In genomic region chr14:52622184-52622583, GRCm38 (mm10) we compare ENCODE assay signal across 11 mouse cellular contexts.
A peak's percentile ranks its signal among the peaks of the same experiment; 100 is the strongest.
DNase-seq lines count a peak whose midpoint lies in the region; ATAC-seq and TF ChIP-seq lines count a peak whose summit lies in the region.
"Had no signal": no experiment of that assay in that cellular context is flagged by ENCODE, and none has a peak within 500 bp of the region (broad histone marks: within the 10 kb centered on the region; RNA-seq: fewer than 3 reads in every experiment).

No protein-coding gene starts in this region.

- no peak overlapping the region for H3K4me2 ChIP-seq in liver, postnatal 0 days (ENCODE audit: low read depth, low read length)
- H3K4me2 ChIP-seq: neural tube, embryonic 15.5 days had no signal

- H3K4me3 ChIP-seq in liver, postnatal 0 days (ENCODE audit: low read depth, low read length): no peak overlapping the region
- H3K4me3 ChIP-seq: forebrain, embryonic 10.5 days; neural tube, embryonic 15.5 days had no signal

- no peaks in the 10 kb centered on the region for H3K27me3 ChIP-seq in liver, postnatal 0 days (ENCODE audit: insufficient read depth, low read length)
- H3K27me3 ChIP-seq: neural tube, embryonic 15.5 days had no signal

- no peak overlapping the region for H3K9ac ChIP-seq in liver, postnatal 0 days (replicated peaks)
- H3K9ac ChIP-seq: neural tube, embryonic 15.5 days had no signal

- no peaks in the 10 kb centered on the region for H3K36me3 ChIP-seq in liver, postnatal 0 days (replicated peaks; ENCODE audit: insufficient read depth, low read length)
- H3K36me3 ChIP-seq: forebrain, embryonic 10.5 days; neural tube, embryonic 15.5 days had no signal

- peak; percentile 29; the same call in 1 of the 2 replicates for TF ChIP-seq CTCF in liver, postnatal 0 days (IDR thresholded peaks at IDR 0.05; ENCODE audit: low read depth)

- WGBS in liver, postnatal 0 days (ENCODE audit: insufficient replicate concordance): 26% methylated on average over 4 of the region's 4 CpGs

- no peak for ATAC-seq in liver, postnatal 0 days
- peak; percentile 23 for ATAC-seq in activated CD4-positive, CD25-positive, alpha-beta regulatory T cell, adult 4 months
- no peak for ATAC-seq in monocyte, adult 5-6 weeks (replicated peaks; ENCODE audit: insufficient number of reproducible peaks, low FRiP score, low TSS enrichment, poor library complexity, severe bottlenecking)
- ATAC-seq: lung, postnatal 0 days had no signal

- H3K27ac ChIP-seq in liver, postnatal 0 days (ENCODE audit: low read depth): no peak overlapping the region
- H3K27ac ChIP-seq: forebrain, embryonic 10.5 days; neural tube, embryonic 15.5 days had no signal

- H3K9me3 ChIP-seq in liver, postnatal 0 days (ENCODE audit: low read length): no peaks in the 10 kb centered on the region
- H3K9me3 ChIP-seq: neural tube, embryonic 15.5 days had no signal

- TF ChIP-seq EP300 in liver, postnatal 0 days (IDR thresholded peaks at IDR 0.05; ENCODE audit: low read depth): no peak

- no peaks in the 10 kb centered on the region for H3K4me1 ChIP-seq in liver, postnatal 0 days (ENCODE audit: insufficient read depth)
- H3K4me1 ChIP-seq: forebrain, embryonic 10.5 days; neural tube, embryonic 15.5 days had no signal

- DNase-seq in embryo, embryonic 10 days (ENCODE audit: low spot score): peak; percentile 6
- DNase-seq in embryo, embryonic 9.5 days (ENCODE audit: extremely low spot score): no peak
- no peak for DNase-seq in liver, postnatal 0 days
- DNase-seq in liver: no peak
- DNase-seq in thymus, postnatal 10 days (ENCODE audit: low spot score in 2 of 2): peak; percentile 15 to 44
- no peak for DNase-seq in adrenal gland, postnatal 10 days

Comparison
In these comparisons a context has a peak if more than half of its experiments do, and no peak if none do; other contexts are left out.
1. DNase-seq: peak in embryo, embryonic 10 days (single experiment) and thymus, postnatal 10 days (2 of 2); none in embryo, embryonic 9.5 days (single experiment), liver, postnatal 0 days (single experiment), liver (single experiment) and adrenal gland, postnatal 10 days (single experiment).